Mouse (Mus musculus): ENCODE measurements around the gene Sbf2. TPM values are rescaled to one million over a fixed set of nuclear protein-coding genes. Genes with fewer than 3 reads are reported as not detected.
"Not testable (repeated sequence)": the region's sequence is repeated elsewhere in the genome, so short reads cannot be mapped to it uniquely, and the experiment has no call there.

Sbf2 gene
- 10 to 100 TPM; 44.8 to 48.5 TPM for total RNA-seq (2021)
- long read RNA-seq, experiment 1, partial matches to known transcripts, result 5 of 11 reads
- long read RNA-seq, experiment 1, other reads (novel, unspliced or antisense), result 5 of 11 reads
- long read RNA-seq, experiment 2, partial matches to known transcripts, result 1 of 1 reads
- long read RNA-seq, experiment 2, other reads (novel, unspliced or antisense), result 0 of 1 reads

- DNase-seq, result peak; percentile 87 to 92
Observed at GRCm38 (mm10) chr7:110614133-110615063, at the start of gene Sbf2. Sbf2 (minus strand) TSS chr7:110614922.

- no peak for DNase-seq
Observed at GRCm38 (mm10) chr7:110658378-110658928, 43.7 kb upstream of the Sbf2 start.

- DNase-seq, result peak; percentile 68 to 70
Observed at GRCm38 (mm10) chr7:110655966-110656365, 41.2 kb upstream of the Sbf2 start.

- no peak for DNase-seq
Observed at GRCm38 (mm10) chr7:110655230-110655629, 40.5 kb upstream of the Sbf2 start.

- peak in 1 of 2 experiments; percentile 48 for DNase-seq
Observed at GRCm38 (mm10) chr7:110651091-110651490, 36.4 kb upstream of the Sbf2 start.

GRCm38 (mm10) chr7:110650491-110650890, 35.8 kb upstream of the Sbf2 start:
- no peak for DNase-seq

GRCm38 (mm10) chr7:110649133-110649987, 34.6 kb upstream of the Sbf2 start:
- DNase-seq, result no peak

GRCm38 (mm10) chr7:110648455-110649085, 33.8 kb upstream of the Sbf2 start:
- DNase-seq, result peak in 1 of 2 experiments; percentile 49

- no peak for DNase-seq
Observed at GRCm38 (mm10) chr7:110647559-110648454, 33.1 kb upstream of the Sbf2 start.

- DNase-seq, result no peak
Observed at GRCm38 (mm10) chr7:110646611-110647407, 32.1 kb upstream of the Sbf2 start.

- DNase-seq, result no peak
Observed at GRCm38 (mm10) chr7:110645859-110646258, 31.1 kb upstream of the Sbf2 start.

- DNase-seq, result peak; percentile 68 to 81
Observed at GRCm38 (mm10) chr7:110645311-110645710, 30.6 kb upstream of the Sbf2 start.

GRCm38 (mm10) chr7:110639958-110640357, 25.2 kb upstream of the Sbf2 start:
- not testable (repeated sequence) for DNase-seq

GRCm38 (mm10) chr7:110639291-110639915, 24.7 kb upstream of the Sbf2 start:
- no peak for DNase-seq

GRCm38 (mm10) chr7:110638305-110639110, 23.8 kb upstream of the Sbf2 start:
- DNase-seq, result no peak

GRCm38 (mm10) chr7:110636559-110636958, 21.8 kb upstream of the Sbf2 start:
- DNase-seq, result no peak

- no peak for DNase-seq
Observed at GRCm38 (mm10) chr7:110635929-110636328, 21.2 kb upstream of the Sbf2 start.
